Mouse (Mus musculus) brain, embryonic 14.5 days (tissue): ENCODE data around the gene Unc79.

Source experiments
- CTCF ChIP-seq: fragments of 200-500 bp; IDR thresholded peaks from 2 replicates; pipeline ENCODE4 v1.5.1; 2012; ENCODE audit warnings: inconsistent platforms, mild to moderate bottlenecking, moderate library complexity, borderline replicate concordance; ENCODE audit not compliant: insufficient read depth, insufficient read length; ENCODE audit errors: extremely low read depth
- POLR2A ChIP-seq: fragments of 200-500 bp; IDR thresholded peaks from 2 replicates; pipeline ENCODE4 v1.6.1; 2012; ENCODE audit warnings: mild to moderate bottlenecking, inconsistent platforms, borderline replicate concordance; ENCODE audit not compliant: poor library complexity, insufficient read depth, insufficient read length, severe bottlenecking; ENCODE audit errors: extremely low read depth

- no peak for TF ChIP-seq CTCF
- no peak for TF ChIP-seq POLR2A
These were observed 180.3 kb downstream of the Unc79 start for GRCm38 (mm10) chr12:103128914-103129313.
